Mouse (Mus musculus) heart, adult 18-20 months (tissue): ENCODE results near the gene Lsm7. TPM values are rescaled to one million over a fixed set of nuclear protein-coding genes. Genes with fewer than 3 reads are reported as not detected.
"Not testable (repeated sequence)": the region's sequence is repeated elsewhere in the genome, so short reads cannot be mapped to it uniquely, and the experiment has no call there.

Experiments used
- DNase-seq, 2 experiments: peaks; one replicate each; pipeline ENCODE4 v3.0.0; 2021 to 2022; ENCODE audit warnings: mixed read lengths in 1 of 2
- total RNA-seq, 2 experiments: library from RNA; stranded (reverse); gene quantifications; 2 replicates each; pipeline ENCODE4 v1.2.3; 2021

Lsm7 gene
- total RNA-seq, 2 experiments from 2014 or later: 23.5 to 27.8 TPM

DNA sequence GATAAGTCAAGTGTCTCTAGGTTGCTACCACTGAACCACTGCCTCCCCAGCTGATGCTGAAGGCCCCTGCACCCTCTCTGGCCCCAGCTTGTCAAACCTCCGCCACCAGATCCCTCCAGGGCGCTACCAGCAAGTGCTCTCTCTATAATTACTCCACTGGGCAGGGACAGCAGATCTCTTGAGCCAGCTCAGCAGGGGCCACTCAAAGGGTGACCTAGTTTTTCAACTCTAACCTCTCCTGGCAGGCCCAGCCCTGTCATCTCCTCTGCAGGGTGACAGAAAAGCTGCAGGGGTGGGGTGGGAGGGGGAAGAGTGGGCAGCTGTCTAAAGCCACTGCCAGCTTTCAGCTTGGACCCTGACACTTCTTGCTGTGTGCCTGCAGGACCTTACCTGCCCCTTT lies 17.2 kb downstream of the Lsm7 start:
- peak; percentile 54 to 81 for DNase-seq

GRCm38 (mm10) chr10:80836949-80837379 lies 18.0 kb downstream of the Lsm7 start:
- no peak for DNase-seq

DNA sequence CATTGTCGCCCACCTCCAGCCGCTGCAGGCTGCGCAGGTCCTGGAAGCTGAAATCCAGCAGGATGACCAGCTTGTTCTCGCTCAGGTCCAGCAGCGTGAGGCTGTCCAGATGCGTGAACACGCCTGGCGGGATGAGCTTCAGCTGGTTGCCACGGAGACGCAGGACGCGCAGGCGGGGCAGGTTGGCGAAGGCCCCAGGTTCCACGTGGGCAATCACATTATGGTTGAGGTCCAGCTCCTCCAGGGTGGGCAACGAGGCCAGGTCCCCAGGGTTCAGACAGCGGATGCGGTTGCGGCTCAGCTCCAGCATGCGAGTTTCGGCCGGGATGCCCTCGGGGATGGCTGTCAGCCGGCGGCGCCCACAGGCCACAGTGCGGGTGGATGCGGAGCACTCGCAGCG lies 19.4 kb downstream of the Lsm7 start:
- DNase-seq: no peak

DNA sequence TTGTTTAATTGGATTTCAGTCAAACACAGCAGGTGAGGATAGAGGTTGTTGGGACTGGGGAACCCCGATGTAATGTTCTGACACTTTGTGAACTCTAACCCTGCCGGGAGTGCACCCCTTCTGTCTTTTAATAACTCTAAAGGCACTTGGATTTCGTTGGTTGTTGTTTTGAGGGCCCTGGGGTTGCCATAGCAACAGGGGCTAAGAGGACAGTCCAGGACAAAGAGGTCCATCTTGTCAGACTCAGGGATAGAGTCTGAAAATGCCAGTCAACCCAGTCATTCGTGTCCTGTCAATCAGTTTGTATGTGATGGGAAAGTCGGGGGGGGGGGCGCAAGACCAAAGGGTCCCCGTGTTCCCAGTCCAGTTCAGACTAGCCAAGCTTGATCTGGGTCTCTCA lies 22.2 kb downstream of the Lsm7 start:
- DNase-seq: no peak

DNA sequence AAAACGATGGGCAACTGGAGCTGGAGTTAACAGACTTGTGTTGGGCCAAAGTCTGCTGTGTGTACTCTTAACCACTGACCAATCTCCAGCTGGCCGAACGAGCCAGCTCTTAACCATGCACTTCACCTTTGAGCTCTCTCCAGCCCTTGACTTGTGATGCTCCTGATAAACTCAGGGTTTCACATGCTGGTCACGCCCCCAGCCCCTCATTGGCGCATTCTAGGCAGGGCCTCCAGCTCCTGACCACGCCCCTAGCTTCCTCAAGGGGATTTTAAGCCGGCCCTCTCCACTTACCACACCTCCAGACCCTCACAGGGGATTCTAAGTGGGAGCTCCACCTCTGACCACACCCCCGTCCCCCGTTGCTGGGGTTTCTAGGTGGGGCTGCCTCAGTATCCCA lies 23.9 kb downstream of the Lsm7 start:
- DNase-seq: peak; percentile 40 to 60

DNA sequence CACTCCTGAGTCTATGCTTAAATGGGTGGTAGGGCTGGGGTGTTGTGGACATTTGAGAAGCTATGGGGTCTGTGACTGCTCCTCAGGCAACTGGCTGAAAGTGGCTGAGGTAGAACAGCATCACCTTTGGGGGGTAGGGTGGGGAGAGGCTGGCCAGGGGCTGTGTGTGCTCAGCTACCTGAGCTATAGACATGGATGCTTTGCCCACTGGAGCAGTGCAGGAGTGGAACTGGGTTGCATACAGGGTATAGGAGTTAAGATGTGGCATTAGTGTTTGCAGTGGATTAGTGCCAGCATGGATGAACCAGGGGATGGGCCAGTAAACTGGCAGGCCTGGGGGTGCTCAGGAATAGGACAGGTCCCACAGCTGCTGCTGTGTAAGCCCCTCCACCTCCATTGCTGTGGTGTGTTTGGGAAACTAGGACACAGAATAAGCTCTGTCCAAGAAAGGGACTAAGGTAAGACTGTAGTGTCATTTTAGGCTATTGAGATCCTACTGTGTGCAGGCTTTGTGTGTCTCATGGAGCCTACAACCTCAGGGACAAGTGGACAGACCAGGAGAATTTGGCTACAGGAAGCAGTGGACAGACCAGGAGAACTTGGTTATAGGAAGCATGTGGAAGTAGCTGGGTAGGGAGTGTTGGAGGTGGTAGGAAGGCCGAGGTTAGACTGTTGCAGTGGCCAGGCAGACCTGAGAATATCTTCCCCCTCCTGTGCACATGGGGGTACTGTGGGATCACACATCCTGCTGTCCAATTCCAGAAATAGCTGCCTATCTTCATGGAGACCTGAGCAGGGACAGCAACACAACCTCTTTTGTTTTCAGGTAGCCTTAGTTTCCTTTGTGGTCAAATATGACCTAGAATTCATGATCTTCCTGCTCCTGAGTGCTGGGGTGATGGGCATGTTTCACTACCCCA lies 25.4 kb downstream of the Lsm7 start:
- peak in 1 of 2 experiments; percentile 19 for DNase-seq

GRCm38 (mm10) chr10:80828587-80828986 lies 26.4 kb downstream of the Lsm7 start:
- not testable (repeated sequence) for DNase-seq

DNA sequence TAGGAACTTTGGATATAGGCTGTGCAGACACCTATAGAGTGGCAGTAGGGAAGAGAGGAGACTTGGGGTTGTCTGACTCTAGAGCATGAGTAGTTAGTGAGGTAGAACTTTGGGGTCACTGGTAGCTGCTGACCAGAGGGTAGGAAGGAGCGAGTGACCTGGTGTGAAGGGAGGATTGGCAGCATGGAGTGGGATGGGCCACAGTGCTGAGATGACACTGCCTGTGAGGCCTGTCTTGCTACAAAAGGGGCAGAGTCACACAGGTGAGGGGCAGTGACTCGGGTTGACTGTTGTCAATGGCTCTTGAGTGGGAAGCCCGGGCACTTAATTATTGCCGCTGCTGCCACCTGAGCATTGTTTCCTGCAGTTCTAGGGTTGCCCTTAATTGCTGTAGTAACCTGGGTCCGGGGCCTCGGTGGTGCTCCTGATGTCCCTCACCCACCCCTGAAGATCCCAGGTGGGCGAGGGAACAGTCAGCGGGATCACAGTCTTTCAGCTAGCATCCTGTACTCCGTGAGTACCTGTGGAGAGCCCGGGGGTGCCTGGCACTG lies 27.1 kb downstream of the Lsm7 start:
- peak in 1 of 2 experiments; percentile 32 for DNase-seq

- no peak for DNase-seq
Observed at GRCm38 (mm10) chr10:80827063-80827869, 27.7 kb downstream of the Lsm7 start.

DNA sequence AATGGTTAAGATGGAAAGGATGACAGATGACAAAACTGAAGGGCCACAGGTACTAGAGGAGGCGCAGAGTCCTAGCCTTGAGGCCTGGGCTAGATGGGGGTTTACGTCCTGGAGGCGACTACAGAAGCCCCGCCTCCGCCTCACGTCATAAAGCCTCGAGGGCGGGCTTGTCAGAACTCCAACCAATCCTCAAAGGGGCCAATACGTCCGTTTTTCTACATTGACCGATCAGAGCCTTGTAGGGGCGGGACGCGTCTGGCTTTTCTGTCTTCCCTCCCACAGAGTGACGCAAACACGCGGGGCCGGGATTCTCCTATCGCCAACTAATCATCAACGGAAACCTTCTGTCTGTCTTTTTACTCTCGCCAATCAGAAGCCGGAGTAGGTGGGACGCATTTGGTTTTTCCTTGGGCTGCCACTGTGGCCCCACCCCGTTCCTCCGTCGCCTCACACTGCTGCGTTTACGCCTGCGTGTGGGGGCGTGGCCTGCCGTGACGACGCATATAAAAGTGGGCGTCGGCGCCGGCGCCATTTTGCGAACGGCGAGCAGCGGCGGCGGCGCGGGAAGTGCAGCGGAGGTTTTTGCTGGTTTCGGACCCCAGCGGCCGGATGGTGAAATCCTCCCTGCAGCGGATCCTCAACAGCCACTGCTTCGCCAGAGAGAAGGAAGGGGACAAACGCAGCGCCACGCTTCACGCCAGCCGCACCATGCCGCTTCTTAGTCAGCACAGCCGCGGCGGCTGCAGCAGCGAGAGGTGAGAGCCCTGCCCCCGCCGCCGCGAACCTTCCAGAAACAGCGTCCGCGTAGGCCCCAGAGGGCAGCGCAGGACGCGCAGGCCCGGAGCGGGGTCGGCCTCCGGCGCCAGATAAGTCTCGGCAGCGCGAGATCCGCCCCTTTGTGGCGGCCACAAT lies 28.6 kb downstream of the Lsm7 start, which contains the start of gene Oaz1:
Gene Oaz1, plus strand, starts transcription at position 506 of the 912 bp plus-strand sequence.
- DNase-seq: peak; percentile 99 to 100

DNA sequence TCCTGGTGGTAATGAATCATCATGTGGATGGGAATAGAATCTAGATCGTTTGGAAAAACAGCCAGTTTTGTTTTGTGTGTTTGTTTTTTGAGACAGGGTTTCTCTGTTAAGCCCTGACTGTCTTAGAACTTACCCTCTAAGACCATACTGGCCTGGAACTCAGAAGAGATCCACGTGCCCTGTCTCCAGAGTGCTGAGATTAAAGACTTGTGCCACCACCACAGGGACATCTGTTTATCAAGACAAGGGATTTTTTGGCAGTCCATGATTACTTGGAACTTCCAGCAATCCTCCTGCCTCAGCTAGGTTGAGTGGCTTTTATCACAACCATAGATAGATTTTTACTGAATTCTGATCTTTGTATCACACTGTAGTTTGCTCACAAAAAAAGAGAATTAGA lies 30.2 kb downstream of the Lsm7 start:
- DNase-seq: no peak

DNA sequence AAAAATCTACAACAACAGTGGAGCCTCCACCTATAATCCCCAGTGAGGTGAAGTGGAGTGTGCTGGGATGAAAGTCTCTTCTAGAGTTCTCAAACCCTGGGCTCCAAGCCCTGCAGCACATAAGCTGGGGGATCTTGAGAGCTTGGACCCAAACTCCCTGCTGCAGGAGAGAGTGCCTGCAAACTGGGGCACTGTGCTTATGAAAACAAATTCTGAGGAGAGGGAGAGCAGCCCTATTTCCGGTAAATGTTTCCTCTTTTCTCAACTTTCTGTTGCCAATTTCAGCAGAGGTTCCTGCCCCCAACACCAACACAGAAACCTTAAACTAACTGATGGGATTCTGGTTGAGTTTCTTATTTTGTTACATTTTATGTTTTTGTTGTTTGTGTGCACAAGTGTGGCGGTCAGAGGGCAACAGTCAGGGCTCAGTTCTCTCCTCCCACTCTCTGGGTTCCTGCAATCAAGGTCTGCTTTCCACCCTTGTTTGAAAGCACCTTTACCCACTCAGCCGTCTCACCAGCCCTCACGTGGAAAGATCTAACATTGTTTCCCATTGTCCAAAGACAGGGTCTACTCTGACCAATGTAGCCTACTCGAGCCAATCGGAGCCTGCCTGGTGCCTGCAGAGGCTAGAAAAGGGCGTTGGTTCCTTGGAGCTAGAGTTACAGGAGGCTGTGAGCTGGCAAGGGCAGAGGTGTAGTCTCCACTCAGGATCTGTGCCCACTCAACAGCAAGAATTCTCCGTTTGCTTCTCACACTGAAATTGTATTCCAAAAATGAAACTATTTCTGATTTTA lies 31.0 kb downstream of the Lsm7 start:
- DNase-seq: no peak

GRCm38 (mm10) chr10:80823316-80823715 lies 31.7 kb downstream of the Lsm7 start:
- no peak for DNase-seq

GRCm38 (mm10) chr10:80822528-80822927 lies 32.5 kb downstream of the Lsm7 start:
- no peak for DNase-seq

- DNase-seq: peak in 1 of 2 experiments; percentile 51
Observed at GRCm38 (mm10) chr10:80821991-80822390, 33.0 kb downstream of the Lsm7 start.

- no peak for DNase-seq
Observed at GRCm38 (mm10) chr10:80819406-80819805, 35.6 kb downstream of the Lsm7 start.

DNA sequence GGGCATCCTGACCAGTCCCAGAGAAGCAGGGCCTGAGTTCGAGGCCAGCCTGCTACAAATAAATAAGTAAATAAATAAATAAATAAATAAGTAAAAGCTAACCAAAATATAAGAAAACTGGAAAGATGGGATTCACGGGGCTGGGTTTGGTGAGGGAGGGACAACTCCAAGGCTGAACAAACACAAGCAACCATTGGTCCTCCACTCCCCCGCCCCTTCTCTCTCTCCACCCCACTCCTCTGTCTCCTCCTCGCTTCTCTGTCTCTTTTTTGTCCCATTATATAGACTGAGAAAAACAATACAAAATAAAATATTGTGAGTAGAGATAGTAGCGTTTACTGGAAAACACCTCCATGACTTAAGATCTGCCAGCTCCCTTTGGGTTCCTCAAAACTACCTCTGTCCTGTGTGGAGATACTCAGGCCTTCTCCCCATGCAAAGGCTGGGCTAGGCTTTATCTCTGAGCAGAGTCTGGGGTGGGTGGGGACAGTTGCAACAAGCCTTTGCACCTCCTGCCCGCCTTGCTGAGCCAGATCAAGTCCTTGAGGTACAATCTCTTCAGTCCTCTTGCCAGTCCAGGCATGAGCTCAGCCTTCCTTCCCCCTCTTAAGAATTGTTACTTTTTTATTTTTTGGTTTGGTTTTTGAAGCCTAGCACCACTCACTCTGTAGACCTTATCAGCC lies 36.3 kb downstream of the Lsm7 start:
- DNase-seq: no peak

DNA sequence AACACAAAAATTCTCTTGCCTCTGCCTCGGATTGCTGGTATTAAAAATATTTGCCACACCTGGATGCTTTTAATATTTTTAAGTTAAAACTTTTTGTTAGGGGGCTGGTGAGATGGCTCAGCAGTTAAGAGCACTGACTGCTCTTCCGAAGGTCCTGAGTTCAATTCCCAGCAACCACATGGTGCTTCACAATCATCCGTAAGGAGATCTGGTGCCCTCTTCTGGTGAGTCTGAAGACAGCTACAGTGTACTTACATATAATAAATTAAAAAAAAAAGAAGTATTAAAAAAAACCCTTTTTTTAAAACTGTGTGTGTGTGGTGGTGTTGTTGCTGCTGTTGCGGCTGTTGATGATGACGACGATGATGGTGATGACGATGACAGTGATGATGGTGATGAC lies 37.1 kb downstream of the Lsm7 start:
- DNase-seq: not testable (repeated sequence)

GRCm38 (mm10) chr10:80817164-80817563 lies 37.8 kb downstream of the Lsm7 start:
- no peak for DNase-seq

DNA sequence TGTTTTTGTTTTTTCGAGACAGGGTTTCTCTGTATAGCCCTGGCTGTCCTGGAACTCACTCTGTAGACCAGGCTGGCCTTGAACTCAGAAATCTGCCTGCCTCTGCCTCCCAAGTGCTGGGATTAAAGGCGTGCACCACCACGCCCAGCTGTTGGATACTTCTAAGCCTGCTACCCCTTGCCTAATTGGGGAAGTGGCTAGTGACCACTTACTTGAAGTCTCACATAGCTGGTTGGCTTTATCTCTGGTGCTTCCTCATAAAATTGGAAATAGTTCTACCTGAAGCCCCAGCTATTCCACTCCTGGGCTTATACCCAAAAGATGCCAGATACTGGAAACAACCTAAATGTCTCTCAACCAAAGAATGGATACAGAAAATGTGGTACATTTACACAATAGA lies 38.7 kb downstream of the Lsm7 start:
- DNase-seq: not testable (repeated sequence)
